Mouse (Mus musculus) heart, postnatal 0 days (tissue): ENCODE results near the gene H1fnt. TPM values are rescaled to one million over a fixed set of nuclear protein-coding genes. Genes with fewer than 3 reads are reported as not detected.
A peak's percentile ranks its signal among the peaks of the same experiment; 100 is the strongest.

Experiments
- ATAC-seq: fragments of 200-750 bp; cut with Nextera tagmentation; 2 replicates; pipeline ENCODE4 v1.8.0; 2017; ENCODE audit warnings: low read depth, moderate number of reproducible peaks, moderate library complexity; ENCODE audit not compliant: insufficient read depth
- DNase-seq: peaks from one replicate; pipeline ENCODE4 v3.0.0-alpha.2; 2016; ENCODE audit warnings: low spot score
- H3K27ac ChIP-seq: fragments of 300-500 bp; sonication (generic); 2 replicates; pipeline ENCODE4 v1.5.1; 2014; ENCODE audit warnings: low read depth, mild to moderate bottlenecking
- H3K27me3 ChIP-seq: fragments of 300-500 bp; sonication (generic); 2 replicates; pipeline ENCODE4 v1.6.1; 2014; ENCODE audit warnings: low read length, mixed read lengths; ENCODE audit not compliant: control insufficient read depth, insufficient read depth
- H3K36me3 ChIP-seq: fragments of 300-500 bp; sonication (generic); replicated peaks from 2 replicates; pipeline ENCODE4 v1.6.1; 2014; ENCODE audit warnings: low read length, mixed read lengths; ENCODE audit not compliant: control insufficient read depth, insufficient read depth
- H3K4me1 ChIP-seq: fragments of 300-500 bp; sonication (generic); 2 replicates; pipeline ENCODE4 v1.6.1; 2014; ENCODE audit warnings: antibody characterized with exemption; ENCODE audit not compliant: control insufficient read depth, insufficient read depth
- H3K4me2 ChIP-seq: fragments of 300-500 bp; sonication (generic); 2 replicates; pipeline ENCODE4 v1.6.1; 2014; ENCODE audit warnings: low read depth, mild to moderate bottlenecking, low read length, moderate library complexity
- H3K4me3 ChIP-seq: fragments of 300-500 bp; sonication (generic); 2 replicates; pipeline ENCODE4 v1.5.1; 2014; ENCODE audit warnings: low read depth, low read length
- H3K9ac ChIP-seq: fragments of 300-500 bp; sonication (generic); replicated peaks from 2 replicates; pipeline ENCODE4 v1.6.1; 2014; ENCODE audit warnings: low read depth, low read length, mixed read lengths
- H3K9me3 ChIP-seq: fragments of 300-500 bp; sonication (generic); replicated peaks from 2 replicates; pipeline ENCODE4 v1.6.1; 2016; ENCODE audit warnings: low read length; ENCODE audit not compliant: control insufficient read depth
- CTCF ChIP-seq: IDR thresholded peaks from 2 replicates; pipeline ENCODE4 v1.5.1; 2016; ENCODE audit warnings: antibody characterized with exemption, control low read depth, low read depth
- EP300 ChIP-seq: IDR thresholded peaks from 2 replicates; pipeline ENCODE4 v1.6.1; 2016; ENCODE audit warnings: antibody characterized with exemption, low read depth
- WGBS: fragments of 180-500 bp; shearing (Covaris S2); extraction: QIAGEN DNeasy Blood & Tissue Kit; methylation state at CpG from one replicate; pipeline ENCODE4 v1.1.7; 2014; 5-methylcytosine and 5-hydroxymethylcytosine counted together
- polyA plus RNA-seq: library from polyadenylated mRNA; unstranded; fragments of >200 nt; fragmentation: Nextera tagmentation; extraction: Ambion mirVana; gene quantifications from 2 replicates; pipeline ENCODE4 v1.2.1, GENCODE M21; 2015
- total RNA-seq: library from RNA; depleted of rRNA; stranded (reverse); fragments of >200 nt; gene quantifications from 2 replicates; pipeline ENCODE4 v1.2.3, GENCODE M21; 2014; ENCODE audit warnings: low replicate concordance; rRNA removed

H1fnt gene
- total RNA-seq (not detected in 2 replicates), polyA plus RNA-seq (not detected in 2 replicates)

GRCm38 (mm10) chr15:98257193-98257592, at the start of gene H1fnt:
H1fnt (minus strand) TSS chr15:98257293.
- Histone ChIP-seq H3K9me3 (no peaks in the 10 kb centered on the region), H3K27me3 (no peaks in the 10 kb centered on the region), H3K9ac (no peak within 1 kb of the TSS), H3K4me1 (no peaks in the 10 kb centered on the region), H3K27ac (no peak within 1 kb of the TSS), H3K4me2 (no peak within 1 kb of the TSS), H3K36me3 (no peaks in the 10 kb centered on the region), H3K4me3 (no peak within 1 kb of the TSS)
- ATAC-seq (no peak), DNase-seq (no peak)
- 75% methylated on average over 8 of the region's 8 CpGs for WGBS
- TF ChIP-seq EP300 (no peak), CTCF (no peak)

GRCm38 (mm10) chr15:98295628-98296551, 38.8 kb upstream of the H1fnt start, which contains the start of gene Zfp641:
Zfp641 (minus strand) TSS chr15:98296161.
- peak within 1 kb of the TSS; percentile 95 for H3K4me2 ChIP-seq
- H3K27me3 ChIP-seq: no peaks in the 10 kb centered on the region
- ATAC-seq (peak; percentile 79), DNase-seq (no peak)
- peak within 1 kb of the TSS; percentile 66 for H3K9ac ChIP-seq
- TF ChIP-seq CTCF: no peak
- TF ChIP-seq EP300: no peak
- H3K4me3 ChIP-seq: peak within 1 kb of the TSS; percentile 75
- H3K4me1 ChIP-seq: peaks cover 6% of the 10 kb centered on the region; the same call in 1 of the 2 replicates
- no peak within 1 kb of the TSS for H3K27ac ChIP-seq
- H3K9me3 ChIP-seq: no peaks in the 10 kb centered on the region
- H3K36me3 ChIP-seq: no peaks in the 10 kb centered on the region
- WGBS: 3% methylated on average over 48 of the region's 60 CpGs

GRCm38 (mm10) chr15:98293651-98294050, 36.6 kb upstream of the H1fnt start:
- 85% methylated on average over 8 of the region's 8 CpGs for WGBS
- ATAC-seq (no peak), DNase-seq (no peak)
- TF ChIP-seq CTCF (no peak), EP300 (no peak)
- Histone ChIP-seq H3K27ac (no peak overlapping the region), H3K4me2 (no peak overlapping the region), H3K4me1 (peaks cover 6% of the 10 kb centered on the region; the same call in 1 of the 2 replicates), H3K27me3 (no peaks in the 10 kb centered on the region), H3K9me3 (no peaks in the 10 kb centered on the region), H3K36me3 (peaks cover 2% of the 10 kb centered on the region; the same call in 1 of the 2 replicates), H3K9ac (no peak overlapping the region), H3K4me3 (no peak overlapping the region)

GRCm38 (mm10) chr15:98288566-98288965, 31.5 kb upstream of the H1fnt start:
- Histone ChIP-seq H3K9me3 (no peaks in the 10 kb centered on the region), H3K4me3 (no peak overlapping the region), H3K27me3 (no peaks in the 10 kb centered on the region), H3K4me1 (no peaks in the 10 kb centered on the region), H3K9ac (no peak overlapping the region), H3K27ac (no peak overlapping the region), H3K36me3 (peaks cover 7% of the 10 kb centered on the region; the same call in 1 of the 2 replicates), H3K4me2 (no peak overlapping the region)
- DNase-seq (no peak), ATAC-seq (no peak)
- WGBS: 72% methylated on average over 12 of the region's 12 CpGs
- TF ChIP-seq CTCF: no peak
- TF ChIP-seq EP300: no peak

- ATAC-seq (no peak), DNase-seq (no peak)
- no peaks in the 10 kb centered on the region for H3K4me1 ChIP-seq
- no peak overlapping the region for H3K4me3 ChIP-seq
- no peaks in the 10 kb centered on the region for H3K27me3 ChIP-seq
- H3K4me2 ChIP-seq: no peak overlapping the region
- no peak overlapping the region for H3K9ac ChIP-seq
- TF ChIP-seq CTCF: no peak
- no peak for TF ChIP-seq EP300
- H3K9me3 ChIP-seq: no peaks in the 10 kb centered on the region
- H3K27ac ChIP-seq: no peak overlapping the region
- 81% methylated on average over 7 of the region's 7 CpGs for WGBS
- peaks cover 7% of the 10 kb centered on the region; the same call in 1 of the 2 replicates for H3K36me3 ChIP-seq
These were observed 29.3 kb upstream of the H1fnt start for GRCm38 (mm10) chr15:98286418-98286817.
